Mouse (Mus musculus) forebrain, embryonic 14.5 days (tissue): ENCODE measurements around the gene Vps37c. TPM values are rescaled to one million over a fixed set of nuclear protein-coding genes. Genes with fewer than 3 reads are reported as not detected.

ENCODE experiments used
- ATAC-seq: fragments of 200-750 bp; cut with Nextera tagmentation; 2 replicates; pipeline ENCODE4 v1.8.0; 2017; ENCODE audit warnings: mild to moderate bottlenecking, moderate library complexity
- DNase-seq: peaks from one replicate; pipeline ENCODE4 v3.0.0-alpha.2; 2015; ENCODE audit warnings: low spot score
- H3K27ac ChIP-seq: fragments of 300-500 bp; sonication (generic); 2 replicates; pipeline ENCODE4 v1.5.1; 2014; ENCODE audit warnings: low read depth, mild to moderate bottlenecking, control low read depth, low read length, moderate library complexity
- H3K27me3 ChIP-seq: fragments of 300-500 bp; sonication (generic); replicated peaks from 2 replicates; pipeline ENCODE4 v1.6.1; 2014; ENCODE audit warnings: low read length, control low read depth, mixed read lengths; ENCODE audit not compliant: control insufficient read depth, insufficient read depth
- H3K36me3 ChIP-seq: fragments of 300-500 bp; sonication (generic); 2 replicates; pipeline ENCODE4 v1.6.1; 2014; ENCODE audit warnings: low read length, control low read depth; ENCODE audit not compliant: control insufficient read depth, insufficient read depth
- H3K4me1 ChIP-seq: fragments of 300-500 bp; sonication (generic); 2 replicates; pipeline ENCODE4 v1.6.1; 2014; ENCODE audit warnings: antibody characterized with exemption, low read length, control low read depth; ENCODE audit not compliant: control insufficient read depth, insufficient read depth
- H3K4me2 ChIP-seq: fragments of 300-500 bp; sonication (generic); 2 replicates; pipeline ENCODE4 v1.6.1; 2014; ENCODE audit warnings: mild to moderate bottlenecking, control low read depth, low read length
- H3K4me3 ChIP-seq: fragments of 300-500 bp; sonication (generic); 2 replicates; pipeline ENCODE4 v1.5.1; 2014; ENCODE audit warnings: low read depth, low read length, control low read depth
- H3K9ac ChIP-seq: fragments of 300-500 bp; sonication (generic); 2 replicates; pipeline ENCODE4 v1.6.1; 2014; ENCODE audit warnings: mild to moderate bottlenecking, low read length, control low read depth, moderate library complexity
- H3K9me3 ChIP-seq: fragments of 300-500 bp; sonication (generic); replicated peaks from 2 replicates; pipeline ENCODE4 v1.6.1; 2016; ENCODE audit warnings: low read length, control low read depth, mixed read lengths; ENCODE audit not compliant: control insufficient read depth
- WGBS: fragments of 180-500 bp; shearing (Covaris S2); extraction: QIAGEN DNeasy Blood & Tissue Kit; methylation state at CpG from one replicate; pipeline ENCODE4 v1.1.7; 2014; 5-methylcytosine and 5-hydroxymethylcytosine counted together
- polyA plus RNA-seq: library from polyadenylated mRNA; unstranded; fragments of >200 nt; fragmentation: Nextera tagmentation; extraction: Ambion mirVana; gene quantifications from 2 replicates; pipeline ENCODE4 v1.2.1, GENCODE M21; 2014

The Vps37c gene
- polyA plus RNA-seq, 1 experiment from 2014 or later, result 31.9 TPM

- no peak overlapping the region for H3K4me3 ChIP-seq
- DNase-seq (no peak), ATAC-seq (no peak)
- peaks cover 4% of the 10 kb centered on the region for H3K4me1 ChIP-seq
- 82% methylated on average over 13 of the region's 13 CpGs for WGBS
- H3K27ac ChIP-seq, result no peak overlapping the region
- no peak overlapping the region for H3K9ac ChIP-seq
- H3K9me3 ChIP-seq, result no peaks in the 10 kb centered on the region
- H3K27me3 ChIP-seq, result no peaks in the 10 kb centered on the region
- H3K4me2 ChIP-seq, result no peak overlapping the region
- H3K36me3 ChIP-seq, result no peaks in the 10 kb centered on the region
These were observed 36.3 kb downstream of the Vps37c start for GRCm38 (mm10) chr19:10724629-10725363.

GRCm38 (mm10) chr19:10729889-10730288, 41.4 kb downstream of the Vps37c start:
- H3K27me3 ChIP-seq, result no peaks in the 10 kb centered on the region
- no peak overlapping the region for H3K4me2 ChIP-seq
- H3K9ac ChIP-seq, result no peak overlapping the region
- H3K4me3 ChIP-seq, result no peak overlapping the region
- DNase-seq, result no peak
- H3K36me3 ChIP-seq, result no peaks in the 10 kb centered on the region
- H3K4me1 ChIP-seq, result no peaks in the 10 kb centered on the region
- H3K27ac ChIP-seq, result no peak overlapping the region
- no peaks in the 10 kb centered on the region for H3K9me3 ChIP-seq
- WGBS, result 88% methylated on average over 10 of the region's 10 CpGs
- no peak for ATAC-seq

- no peak for ATAC-seq
- no peak overlapping the region for H3K9ac ChIP-seq
- no peak overlapping the region for H3K4me3 ChIP-seq
- no peaks in the 10 kb centered on the region for H3K4me1 ChIP-seq
- H3K27me3 ChIP-seq, result no peaks in the 10 kb centered on the region
- H3K4me2 ChIP-seq, result no peak overlapping the region
- no peaks in the 10 kb centered on the region for H3K9me3 ChIP-seq
- H3K27ac ChIP-seq, result no peak overlapping the region
- DNase-seq, result no peak
- 74% methylated on average over 5 of the region's 5 CpGs for WGBS
- no peaks in the 10 kb centered on the region for H3K36me3 ChIP-seq
These were observed 41.9 kb downstream of the Vps37c start for GRCm38 (mm10) chr19:10730469-10730868.

GRCm38 (mm10) chr19:10731975-10732374, 43.4 kb downstream of the Vps37c start:
- no peaks in the 10 kb centered on the region for H3K27me3 ChIP-seq
- H3K9me3 ChIP-seq, result no peaks in the 10 kb centered on the region
- H3K4me1 ChIP-seq, result no peaks in the 10 kb centered on the region
- H3K4me3 ChIP-seq, result no peak overlapping the region
- H3K4me2 ChIP-seq, result no peak overlapping the region
- 94% methylated on average over 7 of the region's 7 CpGs for WGBS
- H3K27ac ChIP-seq, result no peak overlapping the region
- H3K36me3 ChIP-seq, result no peaks in the 10 kb centered on the region
- DNase-seq, result no peak
- ATAC-seq, result no peak
- H3K9ac ChIP-seq, result no peak overlapping the region

GRCm38 (mm10) chr19:10732741-10733140, 44.2 kb downstream of the Vps37c start:
- no peak overlapping the region for H3K27ac ChIP-seq
- DNase-seq (no peak), ATAC-seq (no peak)
- 94% methylated on average over 7 of the region's 7 CpGs for WGBS
- H3K4me3 ChIP-seq, result no peak overlapping the region
- no peaks in the 10 kb centered on the region for H3K9me3 ChIP-seq
- H3K27me3 ChIP-seq, result no peaks in the 10 kb centered on the region
- H3K9ac ChIP-seq, result no peak overlapping the region
- H3K36me3 ChIP-seq, result no peaks in the 10 kb centered on the region
- H3K4me2 ChIP-seq, result no peak overlapping the region
- no peaks in the 10 kb centered on the region for H3K4me1 ChIP-seq

- Histone ChIP-seq H3K4me1 (no peaks in the 10 kb centered on the region), H3K9me3 (no peaks in the 10 kb centered on the region), H3K9ac (no peak overlapping the region), H3K36me3 (no peaks in the 10 kb centered on the region), H3K4me2 (no peak overlapping the region), H3K4me3 (no peak overlapping the region), H3K27me3 (no peaks in the 10 kb centered on the region), H3K27ac (no peak overlapping the region)
- ATAC-seq, result no peak
- DNase-seq, result no peak
- WGBS, result 86% methylated on average over 10 of the region's 10 CpGs
These were observed 45.1 kb downstream of the Vps37c start for GRCm38 (mm10) chr19:10733501-10734127.

- WGBS, result 84% methylated on average over 7 of the region's 7 CpGs
- no peaks in the 10 kb centered on the region for H3K4me1 ChIP-seq
- no peak overlapping the region for H3K27ac ChIP-seq
- DNase-seq, result no peak
- no peak for ATAC-seq
- H3K4me3 ChIP-seq, result no peak overlapping the region
- no peaks in the 10 kb centered on the region for H3K36me3 ChIP-seq
- no peaks in the 10 kb centered on the region for H3K9me3 ChIP-seq
- no peak overlapping the region for H3K9ac ChIP-seq
- no peaks in the 10 kb centered on the region for H3K27me3 ChIP-seq
- H3K4me2 ChIP-seq, result no peak overlapping the region
These were observed 46.0 kb downstream of the Vps37c start for GRCm38 (mm10) chr19:10734554-10734953.

- DNase-seq (no peak), ATAC-seq (no peak)
- no peak overlapping the region for H3K4me2 ChIP-seq
- no peaks in the 10 kb centered on the region for H3K27me3 ChIP-seq
- 84% methylated on average over 3 of the region's 3 CpGs for WGBS
- H3K27ac ChIP-seq, result no peak overlapping the region
- H3K4me1 ChIP-seq, result no peaks in the 10 kb centered on the region
- no peak overlapping the region for H3K9ac ChIP-seq
- H3K4me3 ChIP-seq, result no peak overlapping the region
- no peaks in the 10 kb centered on the region for H3K9me3 ChIP-seq
- H3K36me3 ChIP-seq, result no peaks in the 10 kb centered on the region
These were observed 46.5 kb downstream of the Vps37c start for GRCm38 (mm10) chr19:10735061-10735460.

- H3K4me2 ChIP-seq, result no peak overlapping the region
- no peaks in the 10 kb centered on the region for H3K27me3 ChIP-seq
- 92% methylated on average over 7 of the region's 7 CpGs for WGBS
- H3K4me3 ChIP-seq, result no peak overlapping the region
- no peak overlapping the region for H3K9ac ChIP-seq
- no peak for DNase-seq
- H3K27ac ChIP-seq, result no peak overlapping the region
- no peaks in the 10 kb centered on the region for H3K9me3 ChIP-seq
- no peaks in the 10 kb centered on the region for H3K4me1 ChIP-seq
- no peak for ATAC-seq
- no peaks in the 10 kb centered on the region for H3K36me3 ChIP-seq
These were observed 47.3 kb downstream of the Vps37c start for GRCm38 (mm10) chr19:10735861-10736260.
